9 mouse cellular contexts compared by ENCODE assay signal in the genomic region with DNA sequence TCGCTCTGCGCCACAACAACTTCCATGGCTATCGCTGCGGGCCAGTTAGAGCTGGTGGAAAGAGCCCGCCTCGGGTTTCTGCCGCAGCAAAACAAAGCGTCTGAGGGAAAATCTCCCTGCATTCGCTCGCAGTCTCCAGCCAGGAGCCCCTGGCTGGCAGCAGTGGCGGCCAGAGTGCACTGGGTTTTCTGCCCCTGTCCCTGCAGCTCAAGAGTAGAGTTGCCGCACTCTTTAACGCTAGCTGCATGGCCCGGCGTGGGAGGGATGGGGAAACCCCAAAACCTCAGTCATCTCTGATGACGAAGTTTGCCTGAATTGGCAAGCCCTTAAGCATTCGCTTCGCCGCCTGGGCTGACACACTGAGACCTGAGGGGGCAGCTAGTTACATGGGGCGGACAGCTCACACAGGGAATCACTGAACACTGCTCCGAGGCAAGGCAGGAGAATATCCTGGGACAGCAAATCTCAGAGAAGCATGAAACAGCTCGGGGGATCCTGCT. TPM values are rescaled to one million over a fixed set of nuclear protein-coding genes. Genes with fewer than 3 reads are reported as not detected.
A peak's percentile ranks its signal among the peaks of the same experiment; 100 is the strongest.
DNase-seq lines count a peak whose midpoint lies in the region; ATAC-seq and TF ChIP-seq lines count a peak whose summit lies in the region.
"Had no signal": no experiment of that assay in that cellular context is flagged by ENCODE, and none has a peak within 500 bp of the region (broad histone marks: within the 10 kb centered on the region; RNA-seq: fewer than 3 reads in every experiment).

TSS of gene Kcnk10 (minus strand) at position 450 of the 500 bp plus-strand sequence.

- peaks cover 43% of the 10 kb centered on the region for H3K27me3 ChIP-seq in stomach, embryonic 14.5 days (ENCODE audit: control insufficient read depth, insufficient read depth, low read length)
- peaks cover 10% of the 10 kb centered on the region; the same call in 1 of the 2 replicates for H3K27me3 ChIP-seq in stomach, postnatal 0 days (ENCODE audit: control insufficient read depth, insufficient read depth, low read length)
- no peaks in the 10 kb centered on the region for H3K27me3 ChIP-seq in forebrain, embryonic 15.5 days
- no peaks in the 10 kb centered on the region for H3K27me3 ChIP-seq in neural tube, embryonic 15.5 days (replicated peaks)

- TF ChIP-seq CTCF in stomach, postnatal 0 days (IDR thresholded peaks at IDR 0.05; ENCODE audit: low read depth): no peak

- H3K4me1 ChIP-seq in stomach, embryonic 14.5 days (ENCODE audit: control insufficient read depth, insufficient read depth, low read length): no peaks in the 10 kb centered on the region
- H3K4me1 ChIP-seq in stomach, postnatal 0 days (replicated peaks; ENCODE audit: control insufficient read depth, insufficient read depth): no peaks in the 10 kb centered on the region
- peaks cover 33% of the 10 kb centered on the region for H3K4me1 ChIP-seq in forebrain, embryonic 15.5 days
- peaks cover 26% of the 10 kb centered on the region for H3K4me1 ChIP-seq in neural tube, embryonic 15.5 days

- no peak for DNase-seq in cerebellum, postnatal 4 days (ENCODE audit: low spot score in 2 of 2)
- DNase-seq in stomach, postnatal 0 days (ENCODE audit: low spot score): no peak
- DNase-seq in left cerebral cortex, postnatal 14 days (ENCODE audit: low spot score in 2 of 2): peak in 1 of 2 experiments; percentile 15
- DNase-seq in adrenal gland, postnatal 10 days: no peak

- H3K36me3 ChIP-seq in stomach, embryonic 14.5 days (ENCODE audit: control insufficient read depth, insufficient read depth, low read length): no peaks in the 10 kb centered on the region
- no peaks in the 10 kb centered on the region for H3K36me3 ChIP-seq in stomach, postnatal 0 days (ENCODE audit: control insufficient read depth, insufficient read depth, low read length)
- no peaks in the 10 kb centered on the region for H3K36me3 ChIP-seq in forebrain, embryonic 15.5 days
- no peaks in the 10 kb centered on the region for H3K36me3 ChIP-seq in neural tube, embryonic 15.5 days

- no peaks in the 10 kb centered on the region for H3K9me3 ChIP-seq in stomach, embryonic 14.5 days (ENCODE audit: control insufficient read depth, low read depth, low read length)
- H3K9me3 ChIP-seq in stomach, postnatal 0 days (ENCODE audit: control insufficient read depth, low read length): no peaks in the 10 kb centered on the region
- H3K9me3 ChIP-seq in forebrain, embryonic 15.5 days: no peaks in the 10 kb centered on the region
- H3K9me3 ChIP-seq in neural tube, embryonic 15.5 days (replicated peaks): no peaks in the 10 kb centered on the region

- H3K9ac ChIP-seq in stomach, embryonic 14.5 days (replicated peaks; ENCODE audit: low read depth, low read length): no peak within 1 kb of the TSS
- H3K9ac ChIP-seq in stomach, postnatal 0 days (ENCODE audit: low read length): no peak within 1 kb of the TSS
- H3K9ac ChIP-seq in forebrain, embryonic 15.5 days (replicated peaks): peak within 1 kb of the TSS; percentile 74
- peak within 1 kb of the TSS; percentile 42 for H3K9ac ChIP-seq in neural tube, embryonic 15.5 days (replicated peaks)

- H3K4me3 ChIP-seq in stomach, embryonic 14.5 days (ENCODE audit: low read depth, low read length): peak within 1 kb of the TSS; percentile 6; the same call in 1 of the 2 replicates
- H3K4me3 ChIP-seq in stomach, postnatal 0 days (ENCODE audit: low read depth, low read length): no peak within 1 kb of the TSS
- peak within 1 kb of the TSS; percentile 48 for H3K4me3 ChIP-seq in forebrain, embryonic 15.5 days
- H3K4me3 ChIP-seq in neural tube, embryonic 15.5 days (replicated peaks): peak within 1 kb of the TSS; percentile 44
- H3K4me3 ChIP-seq: heart, adult 2 months had no signal

- H3K4me2 ChIP-seq in stomach, embryonic 14.5 days (replicated peaks; ENCODE audit: low read depth, low read length): peak within 1 kb of the TSS; percentile 24
- no peak within 1 kb of the TSS for H3K4me2 ChIP-seq in stomach, postnatal 0 days (replicated peaks; ENCODE audit: low read depth)
- peak within 1 kb of the TSS; percentile 93 for H3K4me2 ChIP-seq in forebrain, embryonic 15.5 days (replicated peaks)
- peak within 1 kb of the TSS; percentile 89 for H3K4me2 ChIP-seq in neural tube, embryonic 15.5 days

- ATAC-seq in cerebellum, adult (ENCODE audit: insufficient number of reproducible peaks, low FRiP score, low TSS enrichment): peak; percentile 23; the same call in 1 of the 2 replicates
- ATAC-seq in stomach, embryonic 14.5 days (ENCODE audit: insufficient number of reproducible peaks, insufficient read depth, low FRiP score, low read depth): no peak
- no peak for ATAC-seq in stomach, postnatal 0 days (ENCODE audit: low FRiP score, low TSS enrichment)
- no peak for ATAC-seq in forebrain, embryonic 15.5 days (replicated peaks)
- ATAC-seq in neural tube, embryonic 15.5 days (ENCODE audit: low FRiP score): no peak

- TF ChIP-seq EP300 in stomach, postnatal 0 days (optimal IDR thresholded peaks at IDR 0.05): no peak

- intact Hi-C loops in left cerebral cortex, postnatal 14 days (cut with DNase I): loop anchor here (5.0 kb wide), 2 partner anchors 44 to 121 kb away; no protein-coding TSS in a partner anchor

- WGBS in stomach, embryonic 14.5 days: under 1% methylated on average over 22 of the region's 22 CpGs
- under 1% methylated on average over 22 of the region's 22 CpGs for WGBS in stomach, postnatal 0 days
- WGBS in forebrain, embryonic 15.5 days: 1% methylated on average over 22 of the region's 22 CpGs
- WGBS in neural tube, embryonic 15.5 days: under 1% methylated on average over 22 of the region's 22 CpGs

- no peak within 1 kb of the TSS for H3K27ac ChIP-seq in stomach, embryonic 14.5 days (ENCODE audit: low read length)
- no peak within 1 kb of the TSS for H3K27ac ChIP-seq in stomach, postnatal 0 days (replicated peaks)
- H3K27ac ChIP-seq in forebrain, embryonic 15.5 days (replicated peaks): peak within 1 kb of the TSS; percentile 73
- H3K27ac ChIP-seq in neural tube, embryonic 15.5 days (replicated peaks): peak within 1 kb of the TSS; percentile 48; the same call in 1 of the 2 replicates
- H3K27ac ChIP-seq: heart, adult 2 months had no signal

RNA-seq across cellular contexts. Expression of gene Kcnk10, which starts in this region (rescaled TPM):
- polyA plus RNA-seq in stomach, embryonic 14.5 days (2014; fragmentation: Nextera tagmentation; extraction: Ambion mirVana): 1.5 and 1.7 TPM in 2 replicates
- polyA plus RNA-seq in stomach, postnatal 0 days (2015; fragmentation: Nextera tagmentation; extraction: Ambion mirVana): 3.0 and 3.9 TPM in 2 replicates
- 51.7 and 52.1 TPM in 2 replicates for polyA plus RNA-seq in forebrain, embryonic 15.5 days (2015; fragmentation: Nextera tagmentation; extraction: Ambion mirVana)
- total RNA-seq in left cerebral cortex, postnatal 14 days (2021): 10 to 100 TPM; 22.8 to 26.2 TPM
- 30.0 and 31.5 TPM in 2 replicates for polyA plus RNA-seq in neural tube, embryonic 15.5 days (2015; fragmentation: Nextera tagmentation; extraction: Ambion mirVana)
- 1 to 10 TPM in 1 of 2 experiments, under 1 TPM in 1; 0.81 to 1.9 TPM for total RNA-seq in adrenal gland, postnatal 10 days (2021)
- total RNA-seq: heart, adult 2 months had no signal

Comparison
In these comparisons a context has a peak if more than half of its experiments do, and no peak if none do; other contexts are left out.
1. RNA of gene Kcnk10 (total RNA-seq): 22.8 to 26.2 TPM in left cerebral cortex, postnatal 14 days; 0.81 to 1.9 TPM in adrenal gland, postnatal 10 days; every median in the first group is over 4 times any median in the second.
2. H3K27ac ChIP-seq: peak in forebrain, embryonic 15.5 days (single experiment) and neural tube, embryonic 15.5 days (single experiment); none in stomach, embryonic 14.5 days (single experiment) and stomach, postnatal 0 days (single experiment).
3. H3K9ac ChIP-seq: peak in forebrain, embryonic 15.5 days (single experiment) and neural tube, embryonic 15.5 days (single experiment); none in stomach, embryonic 14.5 days (single experiment) and stomach, postnatal 0 days (single experiment).